Mouse (Mus musculus) stomach, postnatal 0 days (tissue): ENCODE results near the gene Ap4e1.

Experiments
- CTCF ChIP-seq: IDR thresholded peaks from 2 replicates; pipeline ENCODE4 v1.5.1; 2016; ENCODE audit warnings: antibody characterized with exemption, low read depth, mild to moderate bottlenecking, moderate library complexity
- EP300 ChIP-seq: optimal IDR thresholded peaks from 2 replicates; pipeline ENCODE3; 2016; ENCODE audit warnings: antibody characterized with exemption

GRCm38 (mm10) chr2:127080591-127081218 lies 72.2 kb downstream of the Ap4e1 start:
- TF ChIP-seq CTCF, result no peak
- TF ChIP-seq EP300, result no peak
